Mouse (Mus musculus): ENCODE data around the gene Kcnj15. TPM values are rescaled to one million over a fixed set of nuclear protein-coding genes. Genes with fewer than 3 reads are reported as not detected.

The Kcnj15 gene
- total RNA-seq, 4 experiments from 2014 or later: 0.63 to 0.97 (median 0.79) TPM

GRCm38 (mm10) chr16:95291450-95292101, 34.2 kb downstream of the Kcnj15 start:
- DNase-seq (ENCODE audit: low spot score): peak; percentile 61

GRCm38 (mm10) chr16:95292843-95293505, 35.6 kb downstream of the Kcnj15 start:
- DNase-seq (ENCODE audit: low spot score): no peak

DNA sequence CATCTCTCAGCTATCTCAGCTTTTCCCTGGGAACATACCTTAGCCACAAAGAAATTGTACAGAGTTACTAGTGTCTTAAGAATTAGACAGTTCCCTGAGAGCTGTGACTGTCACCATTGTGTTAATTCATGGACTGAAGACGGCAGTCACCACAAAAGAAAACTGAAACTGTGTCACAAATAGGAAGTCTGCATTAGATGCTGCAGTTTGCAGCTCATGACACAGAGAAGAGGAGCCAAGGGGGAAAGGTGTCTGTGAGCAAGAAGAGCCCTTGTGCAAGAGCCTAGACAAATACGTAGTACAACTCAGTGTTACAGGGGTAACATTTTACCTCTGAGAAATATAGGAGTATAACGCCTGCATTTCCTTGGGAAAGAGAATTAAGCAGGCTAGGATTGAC, 40.3 kb downstream of the Kcnj15 start:
- DNase-seq (ENCODE audit: low spot score): no peak

- no peak for DNase-seq (ENCODE audit: low spot score)
These were observed 44.3 kb downstream of the Kcnj15 start for GRCm38 (mm10) chr16:95301667-95302066.

DNA sequence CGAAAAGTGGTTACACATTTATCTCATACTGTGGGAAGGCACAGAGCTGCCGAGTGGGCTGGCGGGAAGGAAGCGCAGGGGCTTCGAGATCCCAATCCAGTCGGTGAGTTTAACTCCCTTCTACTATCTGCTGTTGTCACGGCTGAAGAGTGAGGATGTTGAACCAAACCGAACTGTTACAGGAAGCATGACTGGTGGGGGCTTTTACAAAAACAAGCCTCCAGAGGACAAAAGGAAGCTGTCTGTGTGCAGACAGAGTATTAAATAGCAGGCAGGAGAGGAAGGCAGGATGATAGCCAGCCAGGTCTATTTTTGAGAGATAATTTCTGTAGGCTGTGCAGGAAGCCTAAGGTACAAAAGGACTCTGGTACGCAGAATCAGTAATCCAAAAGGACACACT, 46.3 kb downstream of the Kcnj15 start:
- DNase-seq (ENCODE audit: low spot score): peak; percentile 44

DNA sequence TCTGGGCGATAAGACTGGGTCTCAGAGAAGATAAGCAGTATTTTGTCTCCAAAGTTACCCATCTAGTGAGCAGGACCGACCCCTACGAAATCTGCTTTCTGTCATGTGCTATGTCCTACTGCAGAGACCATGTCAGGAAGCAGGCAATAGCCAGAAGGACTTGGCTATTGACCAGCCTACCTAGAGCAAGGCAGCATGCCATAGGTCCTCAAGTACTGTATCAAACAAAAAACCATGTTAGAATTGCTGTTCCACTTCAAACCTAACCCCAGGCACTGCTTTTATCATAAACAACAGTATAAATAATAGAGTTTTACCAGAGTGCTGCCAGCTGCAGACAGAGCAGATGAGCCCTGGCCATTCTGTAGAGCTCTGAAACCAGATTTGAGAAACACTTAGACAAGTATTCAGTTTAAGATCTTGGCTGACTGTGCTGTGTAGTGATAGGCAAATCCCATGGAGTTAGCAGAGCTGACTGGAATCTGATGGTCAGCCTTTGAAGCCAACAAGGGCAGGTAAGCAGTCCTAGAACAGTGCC, 50.5 kb downstream of the Kcnj15 start:
- DNase-seq (ENCODE audit: low spot score): no peak

GRCm38 (mm10) chr16:95321945-95322625, 64.7 kb downstream of the Kcnj15 start:
- peak; percentile 76 for DNase-seq (ENCODE audit: low spot score)

DNA sequence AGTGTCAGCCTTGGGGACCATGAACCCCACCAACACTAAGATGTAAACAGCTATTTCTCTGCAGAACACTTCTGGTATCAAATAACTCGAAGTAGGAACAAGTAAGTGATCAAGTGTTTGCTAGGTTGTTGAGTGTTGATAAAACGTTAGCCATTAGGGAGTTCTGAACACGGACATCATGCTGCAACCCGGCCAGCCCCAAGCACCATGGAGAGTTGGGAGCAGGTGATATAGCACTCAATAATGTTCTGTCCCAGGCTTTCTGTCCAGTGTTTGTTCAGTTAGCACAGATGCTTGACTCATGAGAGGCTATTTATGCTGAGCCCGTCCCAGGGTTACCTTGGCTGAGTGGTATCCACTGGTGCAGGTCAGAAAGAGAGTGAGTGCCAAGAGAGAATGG, 74.8 kb downstream of the Kcnj15 start:
- DNase-seq (ENCODE audit: low spot score): no peak

- DNase-seq (ENCODE audit: low spot score): peak; percentile 79
These were observed 83.8 kb downstream of the Kcnj15 start for GRCm38 (mm10) chr16:95340885-95341791.

- DNase-seq (ENCODE audit: low spot score): no peak
These were observed 84.7 kb downstream of the Kcnj15 start for GRCm38 (mm10) chr16:95342030-95342429.

DNA sequence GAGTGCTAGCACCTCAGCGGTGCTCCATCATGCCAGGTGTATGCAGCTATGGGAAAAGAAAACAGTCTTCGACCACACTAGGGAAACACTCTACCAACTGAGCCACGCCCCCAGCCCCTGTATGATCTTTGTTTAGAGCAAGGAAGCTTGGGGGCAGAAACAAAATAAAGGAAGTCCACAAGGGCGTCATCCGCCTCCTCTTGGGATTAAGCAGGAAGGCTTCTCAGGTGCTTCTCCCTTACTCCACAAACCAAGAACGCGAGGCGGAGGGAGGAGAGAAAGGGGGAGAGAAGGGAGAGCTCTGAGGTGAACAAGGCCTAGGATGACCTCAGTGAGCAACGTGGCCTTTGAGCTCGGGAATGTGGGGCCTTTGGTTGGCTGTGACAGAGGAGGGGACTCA, 87.6 kb downstream of the Kcnj15 start:
- DNase-seq (ENCODE audit: low spot score): no peak

DNA sequence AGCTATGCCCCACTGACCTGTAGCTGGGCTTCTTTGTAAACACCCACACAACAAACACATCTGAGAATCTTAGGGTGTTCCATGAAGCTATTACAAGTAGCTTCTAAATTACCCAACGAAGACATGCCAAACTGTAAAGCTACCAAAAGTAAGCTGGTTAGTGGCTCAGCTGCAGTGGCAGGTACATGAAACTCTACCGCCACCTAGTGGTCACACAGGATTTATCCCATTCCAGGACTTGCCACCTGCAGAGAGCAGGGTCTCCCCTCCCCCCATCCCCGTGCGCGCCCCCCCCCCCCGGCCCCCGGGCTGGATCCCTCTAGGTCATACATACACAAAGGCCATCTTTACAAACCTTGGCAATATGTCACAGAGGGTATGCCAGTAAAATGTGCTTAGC, 88.5 kb downstream of the Kcnj15 start:
- peak; percentile 70 for DNase-seq (ENCODE audit: low spot score)

DNA sequence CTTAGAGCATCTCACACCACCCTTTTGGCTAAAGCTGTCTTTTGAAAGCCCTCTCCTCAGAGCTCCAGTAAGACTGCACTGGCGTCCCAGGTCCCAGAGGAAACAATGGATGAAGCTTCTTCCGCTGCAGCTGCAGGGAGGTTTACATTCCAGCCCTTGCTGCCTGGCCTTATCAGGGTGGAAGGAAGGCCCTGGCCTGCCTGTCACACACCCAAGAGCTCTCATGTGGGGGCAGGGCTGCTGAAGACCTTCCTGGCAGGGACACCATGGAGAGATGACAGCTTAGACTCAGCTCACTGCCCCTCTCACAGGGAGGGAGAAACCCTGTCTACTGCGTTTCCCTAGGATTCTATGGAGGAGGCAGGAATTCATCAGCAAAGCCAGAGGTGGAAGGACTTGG, 89.8 kb downstream of the Kcnj15 start:
- peak; percentile 60 for DNase-seq (ENCODE audit: low spot score)

- no peak for DNase-seq (ENCODE audit: low spot score)
These were observed 91.2 kb downstream of the Kcnj15 start for GRCm38 (mm10) chr16:95348555-95348954.

DNA sequence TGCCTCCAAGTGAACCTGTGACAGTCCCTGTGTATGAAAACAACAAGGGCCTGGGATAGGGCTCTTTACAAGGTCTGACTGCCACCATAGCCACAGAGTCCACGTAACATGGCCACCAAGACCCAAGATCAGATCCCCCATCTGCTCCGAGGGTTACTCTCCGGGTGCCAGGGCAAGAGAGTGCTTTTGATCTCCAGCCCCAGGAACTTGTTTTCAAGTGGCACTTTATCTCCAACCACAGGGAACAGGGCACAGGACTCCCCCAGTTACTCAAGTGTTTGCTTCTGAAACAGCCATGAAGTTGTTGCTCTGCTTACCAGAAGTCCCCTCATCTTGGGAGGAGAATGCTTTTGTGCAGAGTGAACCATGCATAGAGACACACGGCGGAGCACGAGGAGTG, 92.0 kb downstream of the Kcnj15 start:
- DNase-seq (ENCODE audit: low spot score): no peak

DNA sequence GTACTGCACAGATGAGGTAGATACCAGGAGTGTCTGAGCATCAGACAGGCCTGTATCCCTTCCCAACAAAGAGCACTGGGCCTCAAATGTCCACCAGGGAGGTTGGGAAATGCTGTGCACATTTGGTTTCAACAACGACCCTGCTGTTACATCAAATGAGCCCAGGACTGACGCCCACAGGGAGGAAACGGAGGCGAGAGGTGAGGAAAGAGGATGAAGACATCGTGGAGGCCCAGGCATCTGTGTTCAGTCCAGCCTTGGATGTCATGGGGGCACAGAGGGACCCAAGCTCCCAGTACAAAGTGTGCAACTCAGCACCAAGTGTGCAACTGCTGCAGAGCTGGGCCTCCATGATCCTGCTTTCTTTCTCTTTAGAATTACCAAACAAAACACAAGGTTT, 92.4 kb downstream of the Kcnj15 start:
- DNase-seq (ENCODE audit: low spot score): no peak
